Mouse (Mus musculus): ENCODE data around the gene Coro1a.

- no peak for TF ChIP-seq MAFK (IDR thresholded peaks at IDR 0.05; ENCODE audit: insufficient read depth, low read depth, low read length)
- no peak for TF ChIP-seq HCFC1 (IDR thresholded peaks at IDR 0.05; ENCODE audit: borderline replicate concordance, insufficient read depth, low read length)
- no peak for TF ChIP-seq CHD2 (IDR thresholded peaks at IDR 0.05; ENCODE audit: low read depth, low read length)
- no peak for TF ChIP-seq ZNF384 (IDR thresholded peaks at IDR 0.05; ENCODE audit: low read depth, low read length)
- no peak for TF ChIP-seq ZC3H11A (IDR thresholded peaks at IDR 0.05; ENCODE audit: borderline replicate concordance, low read depth, low read length)
Measured at GRCm38 (mm10) chr7:126704121-126704980, 3.2 kb downstream of the Coro1a start.
